Mouse (Mus musculus) left cerebral cortex, adult 11 months (tissue): ENCODE data around the gene Anks1.
A peak's percentile ranks its signal among the peaks of the same experiment; 100 is the strongest.
"Not testable (repeated sequence)": the region's sequence is repeated elsewhere in the genome, so short reads cannot be mapped to it uniquely, and the experiment has no call there.

Experiments
- DNase-seq: peaks from one replicate; pipeline ENCODE4 v3.0.0; 2022; ENCODE audit warnings: low spot score

Anks1 gene

DNA sequence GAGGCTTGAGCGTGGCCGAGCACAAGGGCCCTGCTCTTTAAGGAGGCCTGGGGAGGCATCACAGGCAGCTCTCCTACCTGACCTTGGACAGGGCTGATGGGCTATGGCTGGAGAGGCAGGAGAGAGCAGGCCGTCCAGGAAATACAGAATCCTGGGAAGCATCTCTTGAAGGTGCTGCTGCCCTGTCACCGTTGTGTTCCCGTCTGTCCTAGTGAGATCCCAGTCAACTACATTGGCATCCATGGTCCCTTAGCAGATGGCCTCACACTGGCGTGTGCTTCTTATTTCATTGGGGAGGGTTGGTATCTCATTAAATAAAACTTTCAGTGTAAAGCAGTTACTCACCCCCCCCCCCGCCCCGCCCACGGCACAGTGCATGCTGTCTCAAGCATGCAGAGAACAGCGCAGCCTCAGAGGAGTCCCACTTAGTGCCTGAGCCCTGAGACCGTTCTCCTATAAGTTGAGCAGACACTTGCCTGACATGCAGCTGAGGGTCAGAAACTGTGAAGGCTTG is 57.5 kb downstream of the Anks1 start:
- DNase-seq: no peak

DNA sequence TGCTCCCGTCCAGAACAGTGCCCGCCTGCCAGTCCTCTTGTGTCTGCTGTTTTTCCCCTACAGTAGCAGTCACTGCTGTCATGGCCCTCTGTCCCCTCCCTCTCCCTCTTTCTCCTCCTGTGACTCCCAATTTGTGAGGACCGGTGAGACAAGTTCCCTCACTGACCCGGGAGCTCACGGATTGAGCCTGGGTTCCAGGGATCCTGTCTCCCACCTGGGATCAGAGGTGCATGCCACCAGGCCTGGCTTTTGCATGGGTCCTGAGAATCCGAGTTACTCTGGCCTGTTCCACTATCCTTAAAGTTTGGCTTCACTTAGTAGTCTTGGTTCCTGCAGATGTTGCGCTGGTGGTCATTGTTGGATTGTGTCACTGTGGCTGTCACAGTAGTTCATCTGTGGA is 58.4 kb downstream of the Anks1 start:
- DNase-seq: no peak

- DNase-seq: no peak
Measured at GRCm38 (mm10) chr17:27968033-27968750, 59.1 kb downstream of the Anks1 start.

GRCm38 (mm10) chr17:27968903-27969302 is 59.8 kb downstream of the Anks1 start:
- no peak for DNase-seq

DNA sequence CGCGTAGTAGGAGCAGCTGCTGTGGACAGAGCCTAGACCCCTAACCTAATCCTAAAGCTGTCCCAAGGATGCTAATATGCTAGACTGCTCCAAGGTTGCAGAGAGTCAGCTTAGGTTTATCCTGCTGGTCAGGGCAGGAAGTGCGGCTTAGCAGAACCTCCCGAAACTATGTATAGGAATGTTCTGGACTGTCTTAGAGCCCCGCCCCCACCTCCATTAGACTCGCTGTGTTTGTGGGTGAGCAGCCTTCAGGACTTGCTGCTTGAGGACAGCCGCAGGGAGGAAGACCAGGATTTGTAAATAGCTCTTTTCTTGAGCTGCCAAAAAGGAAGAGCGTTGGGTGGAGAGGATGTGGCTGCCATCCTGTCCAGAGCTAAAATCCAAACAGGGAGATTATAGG is 60.3 kb downstream of the Anks1 start:
- DNase-seq: no peak

GRCm38 (mm10) chr17:27969896-27970295 is 60.8 kb downstream of the Anks1 start:
- no peak for DNase-seq

- DNase-seq: no peak
Measured at GRCm38 (mm10) chr17:27970305-27970704, 61.2 kb downstream of the Anks1 start.

GRCm38 (mm10) chr17:27971496-27971895 is 62.4 kb downstream of the Anks1 start:
- no peak for DNase-seq

GRCm38 (mm10) chr17:27973337-27973736 is 64.2 kb downstream of the Anks1 start:
- no peak for DNase-seq

- DNase-seq: no peak
Measured at GRCm38 (mm10) chr17:27976266-27976665, 67.2 kb downstream of the Anks1 start.

DNA sequence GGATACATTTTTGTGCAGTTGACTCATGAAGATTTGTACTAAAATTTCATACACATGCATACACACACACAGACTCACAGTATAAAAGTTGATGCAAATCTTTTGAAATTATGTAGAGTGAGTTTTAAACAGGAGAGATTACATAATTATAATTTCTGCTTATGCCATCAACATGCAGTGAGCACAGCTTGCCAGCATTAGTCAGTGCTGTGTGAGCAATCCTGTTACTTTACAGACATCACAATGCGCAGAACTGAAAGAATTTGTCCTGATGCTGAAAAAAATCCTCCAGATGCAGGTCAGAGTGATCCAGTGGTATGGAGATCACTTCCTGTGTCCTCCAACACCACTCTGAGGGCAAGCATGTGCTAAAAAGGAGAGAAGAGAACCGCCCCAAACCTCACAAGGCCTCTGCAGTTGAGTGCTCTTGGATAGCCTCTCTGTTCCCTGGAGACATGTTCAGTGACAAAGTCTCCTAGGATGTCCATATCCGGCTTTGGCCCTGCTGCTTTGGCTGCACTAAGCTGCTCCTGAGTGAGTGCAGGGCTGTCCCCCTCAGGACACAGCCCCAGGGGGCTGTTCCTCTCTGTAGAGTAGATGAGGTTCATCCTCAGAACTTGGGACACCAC is 68.0 kb downstream of the Anks1 start:
- DNase-seq: no peak

DNA sequence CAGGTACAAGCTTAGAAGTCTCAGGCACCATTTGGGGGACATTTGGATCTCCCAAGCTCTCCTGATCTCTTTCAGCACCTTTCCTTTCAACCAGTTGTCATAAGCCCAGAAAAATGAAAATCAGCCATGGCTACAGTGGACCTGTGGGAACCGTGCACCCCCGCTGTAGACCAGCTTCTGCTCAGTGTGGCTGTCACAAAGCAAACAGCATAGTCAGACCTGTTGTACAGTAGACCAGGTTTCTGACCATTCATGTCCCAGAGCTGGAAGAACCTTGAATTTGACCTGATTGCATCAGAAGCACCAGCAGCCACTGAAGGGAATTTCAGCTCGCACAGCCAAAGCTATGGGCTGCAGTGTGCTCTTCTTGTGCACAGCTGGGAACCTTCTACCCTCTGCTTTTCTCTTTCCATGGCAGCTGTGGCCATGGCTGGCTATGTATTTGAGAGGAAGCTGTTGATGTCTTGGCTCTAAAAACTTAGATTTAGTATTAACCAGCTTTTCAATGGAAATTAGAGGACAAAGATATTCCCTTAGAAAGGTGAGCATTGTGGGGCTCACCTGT is 71.4 kb downstream of the Anks1 start:
- DNase-seq: no peak

DNA sequence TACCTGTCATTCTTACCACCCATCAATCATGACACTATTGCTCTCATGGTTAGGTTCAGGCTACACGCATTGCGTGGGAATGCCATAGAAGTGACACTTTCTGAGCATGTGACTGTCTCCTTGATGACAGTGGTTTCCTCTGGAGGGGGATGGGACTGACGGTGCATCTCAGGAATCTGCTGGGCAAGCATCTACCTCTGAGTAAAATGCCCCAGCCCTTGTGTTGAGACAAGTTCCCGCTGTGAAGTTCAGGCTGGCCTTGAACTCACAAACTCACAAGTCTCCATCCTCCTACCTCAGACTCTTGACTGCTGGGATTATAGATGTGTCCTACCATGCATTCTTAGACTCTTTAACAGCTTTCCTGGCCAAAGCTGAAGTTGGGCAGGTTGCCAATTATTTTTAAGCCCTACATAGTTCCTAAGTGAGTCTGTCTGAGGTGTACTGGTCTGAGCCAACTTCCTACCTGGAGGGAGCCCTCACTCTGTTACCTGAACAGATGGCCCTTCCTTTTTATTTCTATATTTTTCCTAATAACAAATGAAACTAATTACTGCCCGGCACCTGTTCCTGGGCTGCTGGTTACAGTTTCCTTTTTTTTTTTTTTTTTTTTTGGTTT is 72.5 kb downstream of the Anks1 start:
- DNase-seq: no peak

- not testable (repeated sequence) for DNase-seq
Measured at GRCm38 (mm10) chr17:27982070-27982457, 73.0 kb downstream of the Anks1 start.

- DNase-seq: no peak
Measured at GRCm38 (mm10) chr17:27982712-27983266, 73.7 kb downstream of the Anks1 start.

GRCm38 (mm10) chr17:27984421-27984820 is 75.3 kb downstream of the Anks1 start:
- DNase-seq: no peak

- DNase-seq: no peak
Measured at GRCm38 (mm10) chr17:27986106-27986505, 77.0 kb downstream of the Anks1 start.

DNA sequence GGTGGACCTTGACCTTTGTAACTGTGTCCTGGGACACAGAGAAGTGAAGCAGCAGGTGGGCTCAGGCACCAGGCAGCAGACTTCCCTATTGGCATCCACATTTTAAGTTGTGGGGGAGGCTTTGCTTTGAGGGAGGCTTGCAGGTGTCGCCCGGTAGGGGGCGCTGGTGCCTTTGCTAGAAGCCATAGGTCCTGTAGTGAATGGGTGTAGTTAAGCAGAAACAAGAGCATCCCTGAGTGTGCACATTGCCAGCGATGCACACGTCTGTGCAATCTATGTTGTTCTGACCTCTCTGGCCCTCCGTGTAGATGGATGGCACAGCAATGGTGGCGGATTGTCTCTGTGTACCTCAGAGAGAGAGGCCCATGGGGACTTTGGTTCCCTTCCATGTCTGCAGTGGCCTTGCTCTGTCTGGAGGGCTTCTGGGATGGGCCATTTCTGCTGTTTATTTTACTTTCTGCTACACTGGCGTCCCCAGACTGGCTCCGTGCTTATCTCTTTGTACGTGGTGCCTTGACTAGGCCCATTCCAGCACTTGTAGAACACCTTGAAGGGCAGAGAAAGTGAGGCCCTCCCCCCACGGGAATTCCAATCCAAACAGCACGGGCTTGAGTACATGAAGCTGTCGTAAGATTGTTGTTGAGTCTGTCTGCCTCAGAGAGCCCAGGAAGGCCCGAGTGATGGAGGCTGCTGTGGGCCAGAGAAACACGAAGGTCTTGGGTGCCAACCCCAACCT is 80.9 kb downstream of the Anks1 start:
- peak; percentile 87 for DNase-seq

DNA sequence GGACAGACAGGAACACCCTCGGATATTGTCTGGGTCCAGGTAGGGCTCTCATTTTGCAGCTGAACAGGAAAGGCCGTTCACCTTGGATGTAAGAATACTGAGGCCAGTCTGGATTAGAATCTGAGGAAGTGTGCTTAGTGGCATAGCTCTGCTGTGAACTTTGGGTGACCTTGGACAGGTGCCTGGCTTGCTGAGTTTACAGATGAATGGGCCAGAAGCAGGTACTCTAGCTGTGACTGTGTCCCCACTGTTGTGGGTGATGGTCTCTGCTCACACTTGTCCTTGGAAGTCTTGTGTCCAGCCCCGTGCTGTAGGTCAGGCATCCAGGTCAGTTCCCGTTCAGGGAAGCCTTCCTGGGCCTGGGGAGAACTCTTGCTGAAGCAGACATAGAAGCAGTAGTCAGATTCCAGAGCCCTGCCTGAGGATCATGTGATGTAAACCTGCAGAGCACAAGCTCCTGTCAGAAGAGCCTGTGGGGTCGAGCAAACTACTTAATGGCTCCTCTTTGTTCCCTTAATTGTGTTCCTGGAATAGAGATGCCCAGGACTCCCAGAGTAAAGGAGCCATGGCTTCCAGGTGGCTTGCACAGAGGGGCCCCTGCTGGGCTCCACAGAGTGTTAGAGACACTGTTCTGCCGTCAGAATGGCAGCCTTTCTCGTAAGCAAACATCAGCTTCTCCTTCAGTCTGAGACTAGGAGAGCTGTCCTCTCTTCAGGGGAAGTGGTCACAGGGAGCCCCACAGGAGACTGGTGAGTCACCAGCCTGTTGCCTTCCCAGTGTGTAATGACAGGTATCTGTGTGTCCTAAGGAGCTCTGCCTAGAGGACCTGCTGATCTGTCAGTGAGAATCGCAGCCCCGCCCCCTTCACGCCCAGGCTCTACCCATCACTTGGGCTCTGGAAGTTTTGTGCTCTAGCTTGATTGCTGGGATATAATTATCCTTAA is 85.2 kb downstream of the Anks1 start:
- no peak for DNase-seq

- DNase-seq: no peak
Measured at GRCm38 (mm10) chr17:27996320-27996719, 87.2 kb downstream of the Anks1 start.

DNA sequence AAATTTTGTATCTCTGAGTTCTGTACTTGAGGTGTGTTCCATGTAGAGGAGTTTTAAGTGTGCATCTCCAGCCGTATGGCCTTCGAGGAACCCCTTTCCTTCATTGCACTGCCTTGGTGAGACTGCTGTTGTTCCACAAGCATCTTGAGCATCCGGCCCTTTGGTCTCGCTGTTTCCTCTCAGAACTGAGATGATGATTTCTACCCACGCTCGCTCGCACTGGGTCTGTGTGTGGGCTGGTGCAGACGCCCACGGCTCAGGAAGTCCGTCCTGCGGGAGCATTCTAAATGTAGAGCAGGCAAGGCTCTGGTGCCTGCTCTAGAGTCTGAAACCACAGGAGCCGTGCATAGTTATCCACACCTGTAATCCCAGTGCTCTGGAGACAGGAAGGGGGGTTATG is 88.1 kb downstream of the Anks1 start:
- peak; percentile 59 for DNase-seq
